Mouse (Mus musculus) forebrain, embryonic 12.5 days (tissue): Measurements from ENCODE around the gene Gpcpd1. TPM values are rescaled to one million over a fixed set of nuclear protein-coding genes. Genes with fewer than 3 reads are reported as not detected.

Experiments used
- ATAC-seq: fragments of 200-750 bp; cut with Nextera tagmentation; 2 replicates; pipeline ENCODE4 v1.8.0; 2017; ENCODE audit warnings: moderate TSS enrichment; ENCODE audit not compliant: low FRiP score
- H3K27ac ChIP-seq: fragments of 300-500 bp; sonication (generic); 2 replicates; pipeline ENCODE4 v1.5.1; 2016; ENCODE audit warnings: mild to moderate bottlenecking
- H3K27me3 ChIP-seq: fragments of 300-500 bp; sonication (generic); 2 replicates; pipeline ENCODE4 v1.6.1; 2016; ENCODE audit warnings: mild to moderate bottlenecking
- H3K36me3 ChIP-seq: fragments of 300-500 bp; sonication (generic); replicated peaks from 2 replicates; pipeline ENCODE4 v1.6.1; 2016; ENCODE audit warnings: mild to moderate bottlenecking
- H3K4me1 ChIP-seq: fragments of 300-500 bp; sonication (generic); 2 replicates; pipeline ENCODE4 v1.6.1; 2016
- H3K4me2 ChIP-seq: fragments of 300-500 bp; sonication (generic); 2 replicates; pipeline ENCODE4 v1.6.1; 2016; ENCODE audit warnings: mild to moderate bottlenecking, moderate library complexity
- H3K4me3 ChIP-seq: fragments of 300-500 bp; sonication (generic); replicated peaks from 2 replicates; pipeline ENCODE4 v1.5.1; 2016; ENCODE audit warnings: mild to moderate bottlenecking
- H3K9ac ChIP-seq: fragments of 300-500 bp; sonication (generic); 2 replicates; pipeline ENCODE4 v1.6.1; 2016; ENCODE audit warnings: mild to moderate bottlenecking
- H3K9me3 ChIP-seq: fragments of 300-500 bp; sonication (generic); 2 replicates; pipeline ENCODE4 v1.6.1; 2016
- WGBS: fragments of 180-500 bp; shearing (Covaris S2); methylation state at CpG from one replicate; pipeline ENCODE4 v1.1.7; 2016; 5-methylcytosine and 5-hydroxymethylcytosine counted together
- polyA plus RNA-seq: library from polyadenylated mRNA; unstranded; fragments of >200 nt; fragmentation: Nextera tagmentation; extraction: Ambion mirVana; gene quantifications from 2 replicates; pipeline ENCODE4 v1.2.1, GENCODE M21; 2016

Gene Gpcpd1
- polyA plus RNA-seq, 1 experiment from 2014 or later, result 59.3 TPM

DNA sequence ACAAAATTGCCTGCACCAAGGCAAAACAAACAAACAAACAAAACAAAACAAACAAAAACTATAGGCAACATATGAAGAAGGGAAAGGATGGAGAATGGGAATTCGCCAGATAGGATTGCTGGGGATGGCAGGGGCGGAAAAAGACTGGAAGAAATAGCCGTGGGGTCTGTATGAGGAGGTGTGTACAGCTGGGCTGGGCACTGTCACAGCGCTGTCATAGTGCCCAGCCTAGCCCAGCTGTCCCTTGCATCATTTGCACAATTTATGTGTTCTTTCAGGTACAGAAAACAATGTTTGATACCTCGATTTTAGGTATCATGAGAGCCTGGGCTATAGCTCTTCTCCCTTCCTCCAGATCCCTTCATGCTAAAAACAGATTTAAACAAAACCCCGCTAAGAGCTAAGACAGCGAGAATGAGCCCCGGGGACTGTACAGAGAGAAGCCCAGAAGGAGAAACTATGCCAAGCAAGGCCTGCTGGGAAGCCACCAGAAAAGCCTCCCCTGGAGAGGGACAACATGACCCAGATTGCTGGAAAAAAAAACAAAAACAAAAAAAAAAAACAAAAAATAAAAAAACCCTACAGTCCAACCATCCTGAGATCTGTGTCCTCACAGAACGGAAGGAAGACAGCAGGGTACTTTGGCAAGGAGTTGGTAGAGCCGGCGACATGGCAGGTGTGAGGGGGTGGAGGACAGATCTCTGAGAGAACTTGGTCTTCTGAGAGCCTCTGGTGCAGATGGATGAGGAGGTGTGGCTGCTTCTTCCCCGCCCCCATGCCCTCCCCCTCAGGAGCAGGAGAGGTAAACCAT, 74.0 kb downstream of the Gpcpd1 start:
- H3K4me3 ChIP-seq, result no peak overlapping the region
- H3K36me3 ChIP-seq, result no peaks in the 10 kb centered on the region
- H3K27ac ChIP-seq, result no peak overlapping the region
- H3K4me2 ChIP-seq, result no peak overlapping the region
- H3K9ac ChIP-seq, result no peak overlapping the region
- no peak for ATAC-seq
- H3K9me3 ChIP-seq, result no peaks in the 10 kb centered on the region
- H3K27me3 ChIP-seq, result no peaks in the 10 kb centered on the region
- WGBS, result 77% methylated on average over 12 of the region's 12 CpGs
- H3K4me1 ChIP-seq, result peaks cover 5% of the 10 kb centered on the region; the same call in 1 of the 2 replicates

DNA sequence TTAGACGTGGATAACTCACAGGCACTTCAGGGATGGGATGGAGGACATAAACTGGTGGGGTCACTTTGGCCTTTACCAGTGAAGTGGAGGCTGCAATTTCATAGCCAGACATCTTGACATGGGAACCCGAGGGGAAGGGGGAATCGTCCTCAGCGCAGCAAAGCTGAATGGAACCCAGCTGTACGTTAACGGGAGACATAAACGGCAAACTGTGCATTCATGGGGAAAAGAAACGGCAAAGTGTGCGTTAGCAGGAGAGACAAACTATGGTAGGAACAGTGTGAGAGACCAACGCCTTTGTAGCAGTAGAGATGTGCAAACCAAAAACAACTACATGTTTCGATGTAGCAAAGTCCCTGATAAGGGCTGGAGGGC, 74.6 kb downstream of the Gpcpd1 start:
- Histone ChIP-seq H3K4me3 (no peak overlapping the region), H3K27ac (no peak overlapping the region), H3K36me3 (no peaks in the 10 kb centered on the region), H3K4me2 (no peak overlapping the region), H3K27me3 (no peaks in the 10 kb centered on the region), H3K9ac (no peak overlapping the region), H3K4me1 (peaks cover 3% of the 10 kb centered on the region; the same call in 1 of the 2 replicates), H3K9me3 (no peaks in the 10 kb centered on the region)
- ATAC-seq, result no peak
- WGBS, result 71% methylated on average over 11 of the region's 11 CpGs

DNA sequence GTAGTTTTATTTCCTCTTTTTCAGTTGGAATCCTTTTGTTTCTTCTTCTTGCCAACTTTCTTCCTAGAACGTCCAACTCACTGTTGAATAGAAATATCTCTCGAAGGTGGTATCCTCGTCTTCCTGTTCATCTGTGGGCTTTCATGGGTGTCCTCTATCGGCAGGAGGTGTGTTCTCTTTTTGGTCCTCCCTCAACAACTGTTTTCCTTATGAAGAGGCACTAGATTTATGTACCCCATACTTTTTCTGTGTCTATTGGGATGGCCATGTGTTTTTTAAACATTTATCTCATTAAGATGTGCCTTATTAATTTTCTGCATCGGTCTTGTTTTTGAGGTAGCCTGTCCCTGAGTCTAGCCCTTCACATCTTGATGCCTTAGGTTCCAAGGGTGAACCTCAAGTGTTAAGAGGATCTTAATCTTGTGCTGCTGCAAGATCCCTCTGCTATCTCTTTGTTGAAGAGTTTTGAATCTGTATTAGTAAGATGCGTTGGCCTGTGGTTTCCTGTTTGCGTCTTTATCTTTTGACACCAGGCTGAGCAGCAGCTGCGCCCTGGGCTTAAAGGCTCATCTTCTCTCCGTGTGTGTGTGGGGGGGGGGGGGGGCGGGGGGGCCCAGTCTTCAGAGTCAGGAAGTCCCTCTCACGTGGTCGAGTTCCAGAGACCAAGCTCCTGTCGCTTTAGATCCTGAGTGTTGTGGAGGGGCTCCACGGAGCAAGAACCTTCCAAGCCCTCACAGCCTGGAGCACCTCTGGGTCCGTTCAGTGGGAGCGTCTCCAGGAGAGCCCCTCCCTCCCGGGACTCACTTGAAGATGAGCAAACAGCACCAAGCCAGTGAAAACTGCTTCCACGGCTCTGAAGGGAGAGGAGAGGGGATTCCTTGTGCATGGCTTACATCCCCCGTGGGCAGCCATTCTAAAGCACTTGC, 75.2 kb downstream of the Gpcpd1 start:
- H3K36me3 ChIP-seq, result no peaks in the 10 kb centered on the region
- no peaks in the 10 kb centered on the region for H3K9me3 ChIP-seq
- H3K4me2 ChIP-seq, result no peak overlapping the region
- H3K9ac ChIP-seq, result no peak overlapping the region
- no peak overlapping the region for H3K27ac ChIP-seq
- 54% methylated on average over 19 of the region's 19 CpGs for WGBS
- no peaks in the 10 kb centered on the region for H3K27me3 ChIP-seq
- peaks cover 3% of the 10 kb centered on the region; the same call in 1 of the 2 replicates for H3K4me1 ChIP-seq
- no peak overlapping the region for H3K4me3 ChIP-seq
- ATAC-seq, result no peak

DNA sequence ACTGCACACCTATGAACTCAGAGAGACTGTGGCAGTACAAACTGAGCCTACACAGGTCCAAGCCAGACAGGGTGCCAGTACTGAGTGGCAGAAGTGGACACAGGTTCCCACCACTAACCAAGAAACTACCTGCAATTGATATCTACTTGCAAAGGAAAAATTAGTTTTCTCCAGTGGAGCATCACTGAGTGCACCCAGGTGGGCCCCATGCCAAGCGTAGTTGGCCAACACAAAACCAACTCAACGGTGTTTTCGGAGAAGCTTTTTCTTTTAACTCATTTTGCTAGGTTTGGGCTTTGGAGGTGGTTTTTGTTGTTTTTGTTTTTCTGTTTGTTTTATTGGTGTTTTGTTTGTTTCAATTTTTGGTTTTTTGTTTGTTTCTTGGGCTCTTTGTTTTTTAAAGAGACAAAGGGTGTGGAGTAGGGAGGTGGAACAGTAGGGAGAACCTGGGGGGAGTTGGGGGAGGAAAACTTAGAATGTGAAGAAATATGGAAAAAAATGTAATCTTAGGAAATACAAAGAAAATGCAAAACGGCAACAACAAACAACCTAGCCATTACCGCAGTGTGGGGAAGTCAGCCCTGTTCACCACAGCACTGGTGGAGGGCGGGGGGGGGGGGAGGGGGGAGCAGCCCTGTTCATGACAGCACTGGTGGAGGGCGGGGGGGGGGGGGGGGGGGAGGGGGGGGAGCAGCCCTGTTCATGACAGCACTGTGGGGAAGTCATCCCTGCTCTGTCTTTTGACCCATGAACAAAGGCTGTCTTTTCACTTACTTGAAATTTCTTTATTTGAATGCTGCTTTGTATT, 76.3 kb downstream of the Gpcpd1 start:
- 87% methylated on average over 5 of the region's 7 CpGs for WGBS
- no peaks in the 10 kb centered on the region for H3K36me3 ChIP-seq
- no peak overlapping the region for H3K4me2 ChIP-seq
- no peak overlapping the region for H3K4me3 ChIP-seq
- H3K4me1 ChIP-seq, result peaks cover 3% of the 10 kb centered on the region; the same call in 1 of the 2 replicates
- H3K9ac ChIP-seq, result no peak overlapping the region
- ATAC-seq, result no peak
- H3K9me3 ChIP-seq, result no peaks in the 10 kb centered on the region
- no peak overlapping the region for H3K27ac ChIP-seq
- H3K27me3 ChIP-seq, result no peaks in the 10 kb centered on the region

GRCm38 (mm10) chr2:132509714-132510113, 77.8 kb downstream of the Gpcpd1 start:
- H3K9me3 ChIP-seq, result no peaks in the 10 kb centered on the region
- H3K4me2 ChIP-seq, result no peak overlapping the region
- no peak overlapping the region for H3K4me3 ChIP-seq
- H3K27me3 ChIP-seq, result no peaks in the 10 kb centered on the region
- H3K36me3 ChIP-seq, result no peaks in the 10 kb centered on the region
- WGBS, result 90% methylated on average over 1 of the region's 1 CpGs
- no peak overlapping the region for H3K27ac ChIP-seq
- no peak for ATAC-seq
- H3K9ac ChIP-seq, result no peak overlapping the region
- peaks cover 3% of the 10 kb centered on the region; the same call in 1 of the 2 replicates for H3K4me1 ChIP-seq

DNA sequence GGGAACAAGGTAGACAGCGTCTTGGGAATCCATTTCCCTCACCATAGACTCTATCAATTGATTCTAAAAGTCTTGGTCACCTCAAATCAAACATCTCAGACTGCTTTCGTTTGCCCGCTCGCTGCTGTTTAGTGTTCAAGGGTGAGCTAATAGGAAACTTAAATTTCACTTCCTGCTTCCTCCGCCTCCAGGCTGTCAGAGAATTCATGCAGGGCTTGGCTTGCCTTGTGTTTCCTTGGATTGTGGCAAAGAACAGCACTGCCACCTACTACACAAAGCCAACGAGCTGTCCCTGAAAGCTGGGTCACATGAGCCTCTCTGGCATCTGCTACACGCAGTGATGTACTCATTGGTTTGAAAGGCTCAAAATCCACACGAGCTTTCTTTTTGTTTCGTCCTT, 78.3 kb downstream of the Gpcpd1 start:
- Histone ChIP-seq H3K27me3 (no peaks in the 10 kb centered on the region), H3K4me3 (no peak overlapping the region), H3K9ac (no peak overlapping the region), H3K36me3 (no peaks in the 10 kb centered on the region), H3K9me3 (no peaks in the 10 kb centered on the region), H3K4me1 (peaks cover 3% of the 10 kb centered on the region; the same call in 1 of the 2 replicates), H3K4me2 (no peak overlapping the region), H3K27ac (no peak overlapping the region)
- 83% methylated on average over 9 of the region's 9 CpGs for WGBS
- ATAC-seq, result no peak

DNA sequence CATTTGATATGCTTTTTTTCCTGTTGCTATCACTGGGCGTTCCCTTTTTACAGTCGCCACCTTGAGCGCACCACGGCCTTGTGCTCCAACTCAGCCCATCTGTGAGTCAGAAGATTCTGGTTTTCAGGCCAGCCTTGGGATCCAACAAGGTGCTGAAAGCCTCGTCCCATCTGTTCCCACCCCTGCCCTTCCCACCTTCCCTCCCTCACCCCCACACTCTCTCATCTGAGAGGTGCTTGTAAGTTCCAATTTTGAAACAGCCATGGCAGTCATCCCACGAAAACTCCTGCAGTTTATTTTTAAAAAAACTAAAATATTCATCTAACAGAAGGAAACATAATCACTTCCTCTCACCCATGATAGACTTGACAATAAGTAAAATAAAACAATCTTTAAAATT, 80.0 kb downstream of the Gpcpd1 start:
- no peak overlapping the region for H3K9ac ChIP-seq
- no peak for ATAC-seq
- no peak overlapping the region for H3K4me3 ChIP-seq
- H3K27ac ChIP-seq, result no peak overlapping the region
- H3K27me3 ChIP-seq, result no peaks in the 10 kb centered on the region
- no peaks in the 10 kb centered on the region for H3K9me3 ChIP-seq
- no peaks in the 10 kb centered on the region for H3K36me3 ChIP-seq
- no peaks in the 10 kb centered on the region for H3K4me1 ChIP-seq
- H3K4me2 ChIP-seq, result no peak overlapping the region
- WGBS, result 66% methylated on average over 6 of the region's 6 CpGs

GRCm38 (mm10) chr2:132507091-132507490, 80.4 kb downstream of the Gpcpd1 start:
- Histone ChIP-seq H3K27ac (no peak overlapping the region), H3K4me3 (no peak overlapping the region), H3K36me3 (no peaks in the 10 kb centered on the region), H3K27me3 (no peaks in the 10 kb centered on the region), H3K9me3 (no peaks in the 10 kb centered on the region), H3K9ac (no peak overlapping the region), H3K4me1 (no peaks in the 10 kb centered on the region), H3K4me2 (no peak overlapping the region)
- 62% methylated on average over 14 of the region's 14 CpGs for WGBS
- no peak for ATAC-seq

GRCm38 (mm10) chr2:132505828-132506227, 81.7 kb downstream of the Gpcpd1 start:
- Histone ChIP-seq H3K4me3 (no peak overlapping the region), H3K4me1 (no peaks in the 10 kb centered on the region), H3K9me3 (no peaks in the 10 kb centered on the region), H3K36me3 (no peaks in the 10 kb centered on the region), H3K9ac (no peak overlapping the region), H3K27ac (no peak overlapping the region), H3K4me2 (no peak overlapping the region), H3K27me3 (no peaks in the 10 kb centered on the region)
- no peak for ATAC-seq
- 92% methylated on average over 6 of the region's 6 CpGs for WGBS

DNA sequence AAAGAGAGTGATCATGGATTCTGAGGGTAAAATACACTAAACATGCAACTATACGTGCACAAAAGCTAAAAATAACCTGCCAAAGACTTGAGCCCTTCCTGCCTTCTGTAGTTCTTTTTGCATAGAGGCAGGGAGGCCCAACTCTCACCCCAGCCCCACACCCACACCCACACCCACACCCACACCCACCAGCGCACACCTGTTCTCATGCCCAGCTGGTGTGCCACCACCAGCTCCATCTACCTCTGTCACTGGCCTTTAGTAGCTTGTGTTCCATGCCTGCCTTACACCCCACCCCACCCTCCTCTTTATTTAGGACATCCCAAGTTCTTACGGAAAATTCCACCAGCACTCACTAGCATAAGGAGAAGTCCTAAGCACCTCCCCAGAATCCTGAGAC, 89.2 kb downstream of the Gpcpd1 start:
- no peaks in the 10 kb centered on the region for H3K27me3 ChIP-seq
- no peak overlapping the region for H3K9ac ChIP-seq
- H3K4me1 ChIP-seq, result no peaks in the 10 kb centered on the region
- no peaks in the 10 kb centered on the region for H3K36me3 ChIP-seq
- ATAC-seq, result no peak
- H3K4me3 ChIP-seq, result no peak overlapping the region
- no peak overlapping the region for H3K27ac ChIP-seq
- WGBS, result 88% methylated on average over 3 of the region's 3 CpGs
- H3K9me3 ChIP-seq, result no peaks in the 10 kb centered on the region
- no peak overlapping the region for H3K4me2 ChIP-seq

GRCm38 (mm10) chr2:132497412-132498135, 90.0 kb downstream of the Gpcpd1 start:
- Histone ChIP-seq H3K9me3 (no peaks in the 10 kb centered on the region), H3K4me2 (no peak overlapping the region), H3K36me3 (no peaks in the 10 kb centered on the region), H3K9ac (no peak overlapping the region), H3K4me3 (no peak overlapping the region), H3K4me1 (no peaks in the 10 kb centered on the region), H3K27me3 (no peaks in the 10 kb centered on the region), H3K27ac (no peak overlapping the region)
- 85% methylated on average over 7 of the region's 7 CpGs for WGBS
- 0 out of 2 replicates have a peak, but pooled peaks have one; percentile 44 for ATAC-seq
